Mouse (Mus musculus) naive thymus-derived CD4-positive, alpha-beta T cell, adult 2 months (primary cell): ENCODE results near the gene Amt.
A peak's percentile ranks its signal among the peaks of the same experiment; 100 is the strongest.
"Not testable (repeated sequence)": the region's sequence is repeated elsewhere in the genome, so short reads cannot be mapped to it uniquely, and the experiment has no call there.

Experiments used
- DNase-seq: peaks from one replicate; pipeline ENCODE4 v3.0.0-alpha.2; 2011; ENCODE audit warnings: low read depth

Gene Amt

DNA sequence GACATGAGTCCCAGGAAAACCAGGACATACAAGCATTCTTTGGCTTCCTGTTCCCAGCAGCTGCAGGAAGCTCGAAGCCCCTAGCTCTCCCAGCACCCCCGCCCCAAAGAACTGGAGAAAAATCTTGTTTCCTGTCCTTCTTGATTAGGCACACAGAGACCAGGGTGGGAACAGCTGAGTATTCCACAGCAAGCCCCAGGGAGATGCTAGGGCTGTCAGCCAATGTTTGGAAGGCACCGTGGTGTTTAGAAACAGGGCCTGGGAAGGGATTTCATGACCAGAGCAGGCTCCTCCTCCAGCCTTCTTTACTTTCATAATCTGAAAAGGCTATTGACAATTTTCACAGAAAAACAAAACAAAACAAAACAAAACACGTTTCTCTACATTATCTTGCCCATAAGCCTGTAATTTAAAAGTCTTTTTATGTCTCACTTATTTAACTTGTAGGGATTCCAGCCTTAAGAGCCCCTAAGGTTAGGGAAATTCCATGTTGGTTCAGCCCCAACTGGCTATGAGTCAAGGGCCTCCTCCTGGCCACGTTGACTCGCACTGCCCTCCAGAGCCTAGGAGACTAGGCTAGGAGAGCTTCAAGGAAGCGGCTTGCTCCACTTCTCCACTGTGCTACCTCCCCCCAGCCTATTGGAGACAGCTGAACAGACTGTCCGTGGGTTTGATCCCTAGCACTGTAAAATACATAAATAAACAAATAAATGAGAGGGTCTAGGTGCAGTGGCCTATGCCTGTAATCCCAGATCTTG, 16.4 kb upstream of the Amt start:
- no peak for DNase-seq

DNA sequence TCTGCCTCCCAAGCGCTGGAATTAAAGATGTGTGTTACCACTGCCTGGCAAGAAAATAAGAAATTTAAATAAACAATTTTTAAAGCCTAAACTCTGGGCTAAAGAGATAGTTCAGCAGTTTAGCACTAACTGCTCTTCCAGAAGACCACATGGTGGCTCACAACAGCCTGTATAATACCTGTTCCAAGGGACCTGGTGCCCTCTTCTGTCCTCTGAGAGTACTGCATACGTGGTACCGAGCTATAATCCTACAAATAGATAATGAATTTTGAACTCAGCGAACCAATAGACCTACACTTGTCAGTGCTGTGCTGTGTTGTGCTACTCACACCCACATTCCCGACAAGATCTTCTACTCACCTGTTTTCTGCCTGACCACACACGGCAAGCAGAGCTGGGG, 12.2 kb upstream of the Amt start:
- DNase-seq, result peak; percentile 92

DNA sequence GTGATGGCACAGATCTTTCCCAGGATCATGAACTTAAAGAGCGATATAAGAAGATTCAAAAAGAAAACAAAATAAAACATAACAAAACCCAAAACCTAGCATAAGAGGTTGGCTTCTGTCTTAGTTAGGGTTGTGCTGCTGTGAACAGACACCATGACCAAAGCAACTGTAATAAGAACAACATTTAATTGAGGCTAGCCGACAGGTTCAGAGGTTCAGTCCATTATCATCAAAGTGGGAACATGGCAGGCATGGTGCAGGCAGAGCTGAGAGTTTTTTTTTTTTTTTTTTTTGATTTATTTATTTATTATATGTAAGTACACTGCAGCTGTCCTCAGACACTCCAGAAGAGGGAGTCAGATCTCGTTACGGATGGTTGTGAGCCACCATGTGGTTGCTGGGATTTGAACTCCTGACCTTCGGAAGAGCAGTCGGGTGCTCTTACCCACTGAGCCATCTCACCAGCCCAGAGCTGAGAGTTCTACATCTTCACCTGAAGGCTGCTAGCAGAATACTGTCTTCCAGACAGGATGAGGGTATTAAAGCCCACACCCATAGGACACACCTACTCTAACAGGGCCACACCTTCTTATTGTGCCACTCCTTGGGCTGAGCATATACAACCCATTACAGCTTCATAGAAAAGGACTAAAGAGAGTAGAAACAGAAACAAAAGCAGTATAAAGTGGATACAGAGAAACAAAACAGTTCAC, 9.0 kb upstream of the Amt start:
- DNase-seq, result not testable (repeated sequence)

DNA sequence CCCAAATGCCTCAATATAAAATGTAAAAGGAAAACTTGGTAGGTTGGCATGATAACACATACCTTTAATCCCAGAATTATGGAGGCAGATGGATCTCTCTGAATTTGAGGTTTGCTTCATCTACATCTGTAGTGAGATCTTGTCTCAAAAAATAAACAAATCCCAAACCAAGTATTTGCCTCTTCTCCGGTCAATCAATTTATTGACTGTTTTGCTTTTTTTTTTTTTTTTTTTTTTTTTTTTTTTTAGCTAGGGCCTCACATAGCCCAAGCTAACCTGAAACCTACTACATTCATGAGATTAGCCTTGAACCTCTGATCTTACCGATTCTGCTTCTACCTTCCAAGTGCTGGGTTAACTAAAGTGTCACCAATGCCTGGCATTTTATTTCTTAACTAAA, 7.3 kb upstream of the Amt start:
- DNase-seq, result no peak

DNA sequence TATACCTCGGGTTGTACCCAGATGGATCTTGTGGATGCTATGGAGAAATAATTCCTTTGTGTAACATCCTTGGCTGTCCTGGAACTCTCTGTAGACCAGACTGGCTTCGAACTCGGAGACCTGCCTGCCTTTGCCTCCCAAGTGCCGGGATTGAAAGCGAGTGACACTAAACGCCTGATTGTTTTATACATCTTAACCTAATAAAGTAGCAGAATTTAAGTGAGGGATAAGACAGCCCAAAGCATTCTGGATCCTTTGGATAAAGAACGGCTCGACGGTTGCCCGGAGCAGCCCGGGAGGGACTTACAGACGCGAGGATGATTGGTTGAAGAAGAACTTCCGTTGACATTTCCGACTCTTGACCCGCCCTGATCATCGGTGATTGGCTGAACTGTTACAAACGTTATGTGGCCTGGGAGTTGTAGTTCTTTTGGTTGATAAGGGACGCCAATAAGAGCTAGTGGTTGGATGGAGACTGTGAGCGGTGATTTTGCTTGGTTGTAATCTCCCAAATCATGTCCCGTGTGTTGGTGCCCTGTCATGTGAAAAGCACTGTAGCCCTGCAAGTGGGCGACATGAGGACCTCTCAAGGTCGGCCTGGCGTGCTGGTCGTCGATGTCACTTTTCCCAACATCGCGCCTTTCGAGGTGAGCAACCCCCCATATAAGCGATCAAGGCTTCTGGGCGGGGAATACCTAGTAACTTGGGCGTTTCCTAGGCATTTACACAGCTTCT, 6.5 kb upstream of the Amt start, which contains the start of gene Nicn1:
Nicn1 (plus strand) TSS at position 414 of the 735 bp plus-strand sequence.
- peak; percentile 95 for DNase-seq

DNA sequence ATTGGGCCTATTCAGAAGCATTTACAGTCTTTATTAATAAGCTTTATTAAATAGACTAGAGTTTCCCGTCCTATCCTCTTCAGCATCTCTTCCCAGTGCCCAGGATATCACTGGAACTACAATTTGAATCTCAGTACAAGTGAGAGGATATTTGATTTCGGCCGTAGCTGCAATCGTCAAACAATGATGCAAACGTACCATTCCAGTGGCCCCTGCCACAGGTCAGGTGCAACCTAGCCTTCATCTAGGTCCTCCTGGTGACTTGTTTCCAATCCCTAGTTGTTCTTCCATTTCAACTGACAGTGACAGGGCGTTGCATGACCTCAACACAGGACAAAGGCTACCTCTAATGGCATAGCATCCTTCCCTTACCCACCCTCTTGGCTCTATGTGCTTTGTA, 5.9 kb upstream of the Amt start:
- DNase-seq, result no peak

DNA sequence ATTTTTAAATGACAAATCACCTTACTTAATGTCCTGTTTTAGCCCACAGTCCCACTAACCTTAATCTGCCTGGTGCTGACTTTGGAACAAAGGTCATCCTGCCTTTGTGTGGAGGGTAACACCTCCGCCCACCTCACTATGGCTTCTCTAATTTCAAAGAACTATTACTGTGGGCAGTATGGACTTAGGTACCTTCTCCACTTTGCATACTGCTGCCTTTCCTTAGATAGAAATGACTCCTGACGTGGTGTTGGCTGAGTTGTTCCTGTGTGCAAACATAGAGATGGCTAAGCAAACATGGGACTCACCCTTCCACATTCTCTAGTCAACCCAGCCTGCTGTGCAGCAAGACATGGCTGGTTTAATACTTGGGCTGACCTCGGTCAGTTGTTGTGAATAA, 5.2 kb downstream of the Amt start:
- DNase-seq, result no peak

DNA sequence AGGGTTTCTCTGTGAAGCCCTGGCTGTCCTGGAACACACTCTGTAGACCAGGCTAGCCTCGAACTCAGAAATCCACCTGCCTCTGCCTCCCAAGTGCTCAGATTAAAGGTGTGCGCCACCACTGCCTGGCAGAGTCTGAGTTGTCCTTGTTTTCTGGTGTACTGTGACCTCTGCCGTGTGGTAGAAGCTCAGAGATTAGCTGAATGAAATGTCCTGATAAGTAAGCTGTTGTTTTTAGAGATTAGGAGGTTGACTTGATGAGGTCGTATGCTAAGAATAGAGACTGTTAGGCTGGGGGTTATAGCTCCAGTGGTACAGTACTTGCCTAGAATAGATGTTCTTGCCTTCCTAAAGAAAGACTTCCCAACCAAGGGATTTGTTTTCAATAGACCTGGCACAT, 8.1 kb downstream of the Amt start:
- no peak for DNase-seq

DNA sequence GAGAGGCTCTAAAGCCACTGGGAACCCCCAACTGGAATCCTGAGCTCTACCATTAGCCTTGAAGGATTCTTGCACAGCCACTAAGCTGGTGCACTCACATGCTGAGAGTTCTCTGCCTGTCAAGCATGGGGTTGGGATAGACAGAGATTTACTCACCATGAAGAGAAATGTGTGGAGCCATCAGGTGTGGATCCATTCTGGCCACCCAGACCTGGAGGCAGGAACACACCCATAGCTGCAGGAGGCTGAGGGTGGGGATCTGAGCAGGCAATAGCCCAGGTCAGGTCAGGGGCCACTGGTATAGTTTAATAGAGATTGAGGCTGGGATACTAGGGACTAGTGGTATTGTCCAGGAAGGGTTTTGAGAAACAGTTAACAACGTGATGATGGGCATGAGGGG, 8.5 kb downstream of the Amt start:
- DNase-seq, result peak; percentile 35

DNA sequence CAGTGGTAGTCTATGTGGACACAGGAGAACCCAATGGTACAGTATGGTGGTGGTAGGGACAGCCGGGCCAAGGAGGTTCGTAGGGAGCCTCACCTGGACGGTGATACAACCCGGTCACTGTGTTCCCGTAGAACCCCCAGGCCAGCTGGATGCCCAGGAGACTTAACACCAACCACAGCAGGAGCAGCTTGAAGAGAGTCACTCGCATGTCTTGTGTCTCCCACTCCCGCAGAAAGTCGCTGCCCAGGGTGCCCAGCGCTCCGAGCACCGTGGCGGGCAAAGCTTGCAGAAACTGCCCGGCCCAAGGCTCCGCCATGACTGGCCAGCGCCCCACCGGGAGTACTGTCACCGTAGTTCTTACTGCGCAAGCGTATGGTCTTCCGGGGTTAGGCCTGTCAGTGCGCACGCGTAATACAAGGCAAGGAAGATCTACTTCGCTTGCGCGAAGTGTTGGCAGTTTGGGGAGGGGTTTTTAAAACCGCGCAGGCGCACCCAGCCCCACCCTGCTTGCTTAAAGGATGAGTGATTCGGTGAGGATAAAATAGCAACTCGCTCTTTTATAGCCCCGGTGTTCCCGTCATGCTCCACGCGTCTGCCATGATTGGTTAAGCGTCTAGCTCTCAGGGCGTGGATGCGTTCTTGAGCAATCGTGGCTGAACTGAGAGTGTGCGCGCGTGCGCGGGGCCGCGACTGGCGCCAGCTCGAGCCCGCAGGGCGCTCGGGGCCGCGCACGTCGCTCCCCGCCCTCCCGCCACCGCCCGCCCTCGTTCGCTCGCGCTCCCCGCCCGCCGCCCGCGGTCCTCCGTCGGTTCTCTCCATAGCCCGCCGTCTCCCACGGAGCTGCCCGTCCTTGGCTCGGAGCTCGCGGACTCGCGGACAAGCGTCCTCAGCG, 9.2 kb downstream of the Amt start, which contains the start of the genes Rhoa and Tcta:
Rhoa (plus strand) TSS at position 501 of the 892 bp plus-strand sequence.
Tcta (minus strand) TSS at position 532 of the 892 bp plus-strand sequence.
- peak; percentile 99 for DNase-seq

DNA sequence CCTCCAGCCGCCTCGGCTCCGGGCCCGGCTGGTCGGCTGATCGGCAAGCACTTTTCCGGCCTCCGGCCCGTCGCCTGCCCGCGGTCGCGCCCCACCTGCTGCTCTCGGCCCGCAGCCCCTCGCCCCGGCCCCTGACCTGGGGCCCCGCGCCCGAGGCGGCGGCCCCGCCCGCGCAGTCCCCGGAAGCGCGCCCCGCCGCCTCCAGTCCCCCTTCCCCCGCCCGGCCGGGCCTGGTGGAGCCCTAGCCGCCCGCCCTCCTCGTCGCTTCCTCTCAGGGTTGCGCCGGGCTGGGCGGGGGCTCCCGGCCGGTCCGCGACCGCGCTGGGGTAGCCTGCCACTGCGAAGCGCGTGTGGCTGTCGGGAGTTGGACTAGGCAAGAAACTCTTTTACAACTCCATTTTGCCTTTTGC, 9.9 kb downstream of the Amt start:
- peak; percentile 84 for DNase-seq

DNA sequence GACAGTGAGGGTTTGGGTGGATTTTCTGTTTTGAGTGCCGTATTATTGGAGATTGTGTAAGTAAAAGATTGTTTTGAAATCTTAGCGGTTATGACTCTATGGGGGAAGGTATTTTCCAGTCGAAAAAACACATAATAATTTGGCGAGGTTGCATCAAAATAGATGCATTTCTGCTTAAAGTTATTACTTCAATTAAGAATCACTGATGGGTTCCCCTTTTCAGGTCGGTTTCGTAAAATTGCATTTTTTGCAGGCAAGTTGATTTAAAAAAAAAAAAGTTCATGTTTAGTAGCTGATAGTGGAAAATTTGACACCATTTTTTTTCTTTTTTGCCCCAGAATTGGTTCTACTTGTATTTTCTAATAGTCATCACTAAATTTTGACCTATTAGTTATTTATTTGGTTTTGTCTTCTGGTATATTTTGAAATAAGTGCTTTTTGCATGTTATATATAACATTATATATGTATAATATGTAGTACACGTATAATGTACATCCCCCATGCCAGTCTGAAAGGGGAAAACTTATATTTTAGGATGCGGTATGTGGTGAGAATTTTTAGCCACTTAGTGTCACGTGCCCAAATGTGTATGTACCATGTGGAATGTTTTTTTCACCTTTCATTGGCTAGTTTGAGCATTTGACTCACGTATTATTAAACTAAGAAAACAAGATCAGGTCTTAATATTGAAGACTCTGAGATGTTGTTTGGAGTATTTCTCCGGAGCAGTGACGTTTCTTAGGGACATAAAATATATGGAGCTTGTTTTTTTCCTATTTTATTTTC, 10.6 kb downstream of the Amt start:
- DNase-seq, result peak; percentile 41

DNA sequence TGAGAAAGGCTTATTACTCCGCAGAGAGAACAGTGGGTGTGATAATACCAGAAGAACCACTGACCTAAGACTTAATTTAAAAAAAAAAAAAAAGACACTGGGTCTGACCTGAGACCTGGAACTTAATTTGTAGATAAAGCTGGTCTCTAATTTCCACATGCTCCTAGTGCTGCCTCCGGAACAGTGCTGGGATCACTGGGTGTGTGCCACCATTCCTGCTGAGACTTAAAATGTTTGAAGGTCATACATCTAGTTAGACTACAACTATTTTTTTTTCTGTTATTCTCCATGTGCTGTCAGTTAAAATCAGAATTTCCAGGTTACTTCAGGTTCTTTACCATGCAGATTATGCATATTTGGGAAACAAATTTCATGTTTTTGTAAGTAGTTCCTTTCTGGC, 11.5 kb downstream of the Amt start:
- DNase-seq, result no peak

DNA sequence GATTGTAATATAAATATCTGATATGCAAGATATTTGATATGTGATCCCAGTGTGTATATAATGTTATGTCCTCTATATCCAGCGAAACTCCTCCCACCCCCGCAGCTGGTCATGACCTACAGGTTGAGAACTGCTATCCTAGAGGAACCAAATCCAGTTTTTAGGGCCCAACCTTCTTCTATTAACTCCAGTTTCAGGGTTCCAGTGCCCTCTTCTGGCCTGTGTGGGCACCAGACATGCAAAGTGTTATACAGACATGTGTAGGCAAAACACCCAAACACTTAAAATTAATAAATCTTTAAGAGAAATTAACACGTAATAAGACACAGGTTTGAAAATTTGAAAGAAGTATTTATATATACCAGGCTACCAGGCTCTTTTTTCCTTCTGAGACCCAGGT, 20.9 kb downstream of the Amt start:
- no peak for DNase-seq

DNA sequence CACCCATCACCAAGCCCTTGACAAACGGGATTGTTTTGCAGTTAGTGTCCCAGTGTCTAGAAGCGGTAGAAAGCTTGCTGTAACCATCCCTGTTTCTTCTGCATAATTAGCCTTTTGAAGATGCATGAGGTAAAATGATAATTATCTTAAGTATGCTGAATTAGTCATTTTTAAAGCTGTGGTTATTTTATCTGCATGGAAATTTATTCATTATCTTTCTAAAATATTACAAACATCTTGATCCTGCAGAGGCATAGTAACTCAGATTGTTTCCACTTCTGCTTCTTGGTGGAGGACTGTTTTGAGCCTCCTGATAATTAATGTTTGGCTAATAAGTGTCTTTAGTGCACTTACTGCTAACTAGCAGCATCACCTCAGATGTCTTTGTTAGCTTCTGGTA, 21.8 kb downstream of the Amt start:
- no peak for DNase-seq

DNA sequence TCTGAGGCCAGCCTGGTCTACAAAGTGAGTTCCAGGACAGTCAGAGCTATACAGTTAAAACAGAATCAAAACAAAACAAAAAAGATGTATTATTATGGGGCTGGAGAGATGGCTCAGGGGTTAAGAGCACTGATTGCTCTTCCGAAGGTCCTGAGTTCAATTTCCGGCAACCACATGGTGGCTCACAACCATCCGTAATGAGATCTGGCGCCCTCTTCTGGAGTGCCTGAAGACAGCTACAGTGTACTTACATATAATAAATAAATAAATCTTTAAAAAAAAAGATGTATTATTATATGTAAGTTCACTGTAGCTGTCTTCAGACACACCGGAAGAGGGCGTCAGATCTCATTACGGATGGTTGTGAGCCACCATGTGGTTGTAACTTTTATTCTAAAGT, 25.4 kb downstream of the Amt start:
- DNase-seq, result not testable (repeated sequence)

DNA sequence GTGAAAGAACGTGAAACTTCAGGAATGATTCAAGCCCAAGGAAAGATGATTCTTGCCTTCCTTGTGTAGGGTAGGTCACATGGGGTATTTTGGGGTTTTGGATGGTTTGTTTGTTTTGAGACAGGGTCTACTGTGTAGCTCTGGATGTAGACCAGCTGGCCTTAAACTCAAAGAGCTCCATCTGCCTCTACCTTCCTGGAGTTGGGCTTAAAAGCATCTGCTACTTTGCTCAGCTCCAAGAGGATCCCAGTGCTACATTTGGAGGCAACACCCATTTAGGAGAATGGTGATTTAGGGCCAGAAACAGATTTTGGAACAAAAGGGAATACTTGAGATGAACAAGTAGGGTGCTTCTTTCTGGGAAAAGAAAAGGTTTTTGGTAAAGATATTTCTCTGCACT, 28.1 kb downstream of the Amt start:
- no peak for DNase-seq

DNA sequence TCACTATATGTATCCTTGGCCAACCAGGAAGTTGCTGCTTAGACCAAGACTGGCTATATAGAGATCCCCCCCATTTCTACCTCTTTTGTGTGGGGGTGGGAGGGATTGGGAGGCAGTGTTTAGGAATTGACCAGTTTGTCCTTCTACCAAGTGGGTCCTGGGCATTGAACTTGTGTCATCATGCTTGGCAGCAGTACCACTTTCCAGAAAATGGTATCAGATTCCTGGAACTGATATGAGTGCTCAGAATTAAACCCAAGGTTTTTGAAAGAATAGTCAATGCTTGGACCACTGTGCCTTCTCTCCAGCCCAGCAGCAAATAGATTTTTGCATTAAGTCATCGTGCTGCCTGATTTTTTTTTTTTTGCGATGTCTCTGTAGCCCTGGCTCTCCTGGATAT, 29.2 kb downstream of the Amt start:
- no peak for DNase-seq

DNA sequence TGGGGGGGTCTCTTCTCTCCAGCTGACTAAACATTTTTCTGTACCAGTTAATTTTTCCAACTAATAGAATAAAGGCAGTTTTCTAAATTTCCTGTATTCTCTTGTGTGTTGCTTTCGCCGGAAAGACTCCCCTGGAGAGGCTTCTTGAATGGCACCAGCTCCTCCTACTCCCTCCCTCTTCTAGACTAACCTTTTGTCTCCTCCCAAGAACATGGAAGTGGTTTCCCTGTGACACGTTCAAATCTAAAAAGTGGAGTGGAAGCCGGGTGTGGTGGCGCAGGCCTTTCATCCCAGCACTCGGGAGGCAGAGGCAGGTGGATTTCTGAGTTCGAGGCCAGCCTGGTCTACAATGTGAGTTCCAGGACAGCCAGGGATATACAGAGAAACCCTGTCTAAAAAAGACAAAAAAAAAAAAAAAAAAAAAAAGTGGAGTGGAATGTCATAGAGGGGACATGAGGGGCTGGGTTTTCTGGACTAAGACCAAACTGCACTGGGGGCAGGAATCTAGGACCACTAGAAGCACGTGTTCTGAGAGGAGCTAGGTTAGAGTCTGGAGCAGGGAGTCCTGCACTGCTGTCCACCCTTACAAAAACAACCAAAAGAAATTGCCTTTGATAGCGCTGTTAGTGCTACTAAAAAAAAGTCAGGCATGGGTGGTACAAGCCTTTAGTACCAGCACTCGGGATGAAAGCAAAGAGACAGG, 41.3 kb downstream of the Amt start:
- DNase-seq, result no peak

DNA sequence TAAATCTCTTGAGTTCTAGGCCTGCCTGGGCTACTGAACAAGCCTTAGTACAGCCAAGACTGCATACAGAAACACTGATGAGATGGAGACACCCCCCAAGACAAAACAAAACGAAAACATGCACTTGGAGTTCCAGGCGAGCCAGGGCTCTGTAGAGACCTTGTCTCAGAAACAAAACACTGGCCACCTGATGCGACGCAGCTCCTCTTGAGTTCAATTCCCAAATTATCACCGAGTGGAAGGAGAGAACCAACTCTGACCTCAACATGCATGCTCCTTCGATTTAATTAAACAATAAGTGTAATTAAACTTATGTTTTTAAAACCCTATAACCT, 41.9 kb downstream of the Amt start:
- no peak for DNase-seq
